Mouse (Mus musculus): ENCODE measurements at regions not wholly inside any gene's neighbourhood (a gene's known extent, or its start where the extent isn't known, plus 50 kb on each side); places are given as distances from the start of the nearest gene placed in this dataset.
A peak's percentile ranks its signal among the peaks of the same experiment; 100 is the strongest.

DNA sequence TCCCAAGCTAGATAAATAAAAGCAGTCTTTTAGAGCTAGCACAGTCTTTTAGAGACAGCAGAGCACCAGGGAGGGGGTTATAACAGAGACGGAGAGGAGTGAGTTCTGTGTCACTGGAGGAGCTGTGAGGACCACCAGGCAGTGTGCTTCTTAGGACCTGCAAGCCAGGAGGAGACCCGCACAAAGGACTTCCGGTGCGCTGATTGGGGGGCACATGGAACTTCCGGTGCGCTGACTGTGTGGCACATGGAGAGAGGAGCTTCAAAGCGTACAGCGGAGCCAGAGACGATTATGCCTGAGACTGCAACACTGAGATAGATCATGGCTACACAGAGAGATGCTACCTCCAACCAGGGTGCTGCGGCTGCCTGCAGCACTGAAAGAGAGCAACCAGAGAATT lies 53.4 kb downstream of the Rpl37a start:
- DNase-seq (ENCODE audit: low spot score in 2 of 2): no peak

DNA sequence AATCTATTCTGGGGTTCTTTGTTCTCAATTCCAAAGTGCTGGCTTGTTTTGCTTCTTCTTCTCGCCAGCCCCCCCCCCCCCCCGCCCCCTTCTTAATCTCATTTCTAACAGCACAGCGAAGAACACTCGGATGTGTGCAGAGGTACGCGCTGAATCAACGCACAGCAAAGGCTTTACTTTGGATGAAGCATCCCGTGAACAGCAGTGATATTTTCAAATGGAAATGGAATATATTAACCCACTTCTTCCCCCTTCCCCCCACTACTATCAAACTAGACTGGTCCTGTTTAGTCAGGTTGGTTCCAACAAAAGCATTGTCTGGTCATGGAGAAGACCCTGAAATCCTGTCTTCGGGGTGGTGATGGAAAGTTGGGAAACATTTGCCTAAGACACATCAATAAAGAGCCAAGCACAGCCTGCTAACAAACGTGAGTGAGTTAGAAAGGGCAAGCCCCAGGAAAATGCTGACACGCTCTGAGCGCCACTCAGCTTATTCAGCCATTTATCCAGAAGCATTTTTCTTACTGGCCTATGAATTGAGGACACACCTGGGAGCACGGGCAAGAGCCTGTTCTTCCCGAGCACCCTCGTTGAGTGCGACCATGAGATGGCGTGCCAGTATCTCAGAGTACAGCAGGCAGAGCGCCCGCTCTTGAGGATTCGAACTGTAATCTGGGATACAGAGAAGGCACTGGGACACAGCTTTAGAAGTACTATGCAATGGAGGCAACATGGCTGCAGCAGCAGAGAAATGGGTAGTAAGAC lies 54.1 kb downstream of the Rpl37a start:
- DNase-seq (ENCODE audit: low spot score in 2 of 2): no peak

DNA sequence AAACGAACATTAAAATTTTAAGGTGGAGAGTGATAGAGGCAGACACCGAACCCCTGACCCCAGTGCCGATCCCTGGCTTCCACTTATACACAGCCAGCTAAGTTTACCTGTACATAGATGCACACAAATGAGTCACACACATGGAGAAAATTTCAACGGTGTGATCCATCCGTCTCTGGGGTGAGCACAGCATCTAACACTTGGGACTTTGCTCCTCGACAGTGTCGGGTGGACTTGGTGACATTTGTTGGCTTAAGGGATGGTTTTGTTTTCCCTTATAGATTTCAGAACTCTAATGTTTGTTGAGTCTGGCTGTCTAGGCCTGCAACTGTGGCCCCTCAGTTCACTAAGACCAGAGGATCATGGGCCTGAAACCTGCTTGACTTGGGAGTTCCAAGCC lies 54.9 kb upstream of the Igfbp2 start:
- no peak for DNase-seq (ENCODE audit: low spot score in 2 of 2)

DNA sequence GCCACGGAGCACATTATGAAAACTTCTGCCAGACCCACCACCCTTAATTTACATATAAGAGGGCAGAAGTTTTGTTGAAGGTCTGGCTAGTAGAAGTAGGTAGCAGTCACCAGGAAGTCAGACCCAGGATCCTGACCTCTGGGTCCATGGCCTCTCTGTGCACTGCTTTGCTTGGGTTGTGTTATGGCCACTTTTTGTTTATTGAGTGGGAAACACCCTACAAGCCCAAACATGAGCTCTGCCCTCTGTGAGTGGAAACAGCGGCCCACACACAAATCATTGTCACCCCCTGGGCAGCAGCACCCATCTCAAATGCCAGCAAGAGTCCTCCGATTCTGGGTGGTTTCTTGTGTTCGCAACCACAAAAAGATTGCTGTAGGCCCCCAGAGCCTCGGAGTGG lies 51.6 kb upstream of the Igfbp2 start:
- DNase-seq (ENCODE audit: low spot score in 2 of 2): peak in 1 of 2 experiments; percentile 58

DNA sequence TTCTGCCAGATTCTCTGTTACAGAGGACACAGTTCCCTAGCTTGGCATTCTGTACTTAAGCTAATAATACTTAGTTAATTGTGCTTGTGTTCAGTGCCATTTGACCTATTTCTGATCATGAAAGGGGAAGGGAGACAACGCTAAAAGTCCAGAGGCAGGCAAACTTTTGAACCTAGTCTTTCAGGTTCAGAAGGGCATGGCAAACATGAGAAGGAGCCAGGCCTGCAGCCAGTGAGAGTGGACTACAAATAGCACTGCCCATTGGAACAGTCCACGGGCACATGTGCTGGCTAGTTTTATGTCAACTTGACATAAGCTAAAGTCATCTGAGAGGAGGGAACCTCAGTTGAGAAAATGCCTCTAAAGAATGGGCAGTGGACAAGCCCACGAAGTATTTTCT lies 51.1 kb upstream of the Igfbp2 start:
- DNase-seq (ENCODE audit: low spot score in 2 of 2): peak in 1 of 2 experiments; percentile 64
